Mouse (Mus musculus) neural tube, embryonic 11.5 days (tissue): Measurements from ENCODE around the gene Scn4a. TPM values are rescaled to one million over a fixed set of nuclear protein-coding genes. Genes with fewer than 3 reads are reported as not detected.

ENCODE experiments used
- ATAC-seq: fragments of 200-750 bp; cut with Nextera tagmentation; 2 replicates; pipeline ENCODE4 v1.8.0; 2017; ENCODE audit warnings: moderate number of reproducible peaks, mild to moderate bottlenecking, moderate TSS enrichment, moderate library complexity; ENCODE audit not compliant: insufficient read depth, low FRiP score, low TSS enrichment
- DNase-seq: peaks from one replicate; pipeline ENCODE4 v3.0.0-alpha.2; 2015; ENCODE audit warnings: low spot score
- H3K27ac ChIP-seq: fragments of 300-500 bp; sonication (generic); 2 replicates; pipeline ENCODE4 v1.5.1; 2014; ENCODE audit warnings: low read depth, mild to moderate bottlenecking, low read length
- H3K27me3 ChIP-seq: fragments of 300-500 bp; sonication (generic); 2 replicates; pipeline ENCODE4 v1.6.1; 2014; ENCODE audit warnings: mild to moderate bottlenecking, low read length, mixed read lengths; ENCODE audit not compliant: control insufficient read depth, insufficient read depth
- H3K36me3 ChIP-seq: fragments of 300-500 bp; sonication (generic); 2 replicates; pipeline ENCODE4 v1.6.1; 2014; ENCODE audit warnings: mild to moderate bottlenecking, low read length, moderate library complexity, mixed read lengths; ENCODE audit not compliant: control insufficient read depth, insufficient read depth
- H3K4me1 ChIP-seq: fragments of 300-500 bp; sonication (generic); 2 replicates; pipeline ENCODE4 v1.6.1; 2014; ENCODE audit warnings: low read length, mixed read lengths; ENCODE audit not compliant: control insufficient read depth, insufficient read depth
- H3K4me2 ChIP-seq: fragments of 300-500 bp; sonication (generic); 2 replicates; pipeline ENCODE4 v1.6.1; 2014; ENCODE audit warnings: low read depth, mild to moderate bottlenecking, moderate library complexity
- H3K4me3 ChIP-seq: fragments of 300-500 bp; sonication (generic); 2 replicates; pipeline ENCODE4 v1.5.1; 2014; ENCODE audit warnings: low read depth, low read length
- H3K9ac ChIP-seq: fragments of 300-500 bp; sonication (generic); 2 replicates; pipeline ENCODE4 v1.6.1; 2014; ENCODE audit warnings: mild to moderate bottlenecking, low read length
- H3K9me3 ChIP-seq: fragments of 300-500 bp; sonication (generic); 2 replicates; pipeline ENCODE4 v1.6.1; 2016; ENCODE audit warnings: low read length; ENCODE audit not compliant: control insufficient read depth
- WGBS: fragments of 180-500 bp; shearing (Covaris S2); extraction: QIAGEN DNeasy Blood & Tissue Kit; methylation state at CpG from one replicate; pipeline ENCODE4 v1.1.7; 2014; 5-methylcytosine and 5-hydroxymethylcytosine counted together
- polyA plus RNA-seq: library from polyadenylated mRNA; unstranded; fragments of >200 nt; fragmentation: Nextera tagmentation; extraction: Ambion mirVana; gene quantifications from 2 replicates; pipeline ENCODE4 v1.2.1, GENCODE M21; 2014

Gene Scn4a
- polyA plus RNA-seq, 1 experiment from 2014 or later = 0.04 TPM

GRCm38 (mm10) chr11:106387791-106388216, 34.7 kb upstream of the Scn4a start, which contains the start of gene Icam2:
Icam2 (minus strand) TSS chr11:106388075.
- Histone ChIP-seq H3K27me3 (no peaks in the 10 kb centered on the region), H3K4me2 (no peak within 1 kb of the TSS), H3K4me1 (no peaks in the 10 kb centered on the region), H3K4me3 (no peak within 1 kb of the TSS), H3K9ac (no peak within 1 kb of the TSS), H3K27ac (no peak within 1 kb of the TSS), H3K9me3 (no peaks in the 10 kb centered on the region), H3K36me3 (no peaks in the 10 kb centered on the region)
- DNase-seq = no peak
- WGBS = 88% methylated on average over 6 of the region's 6 CpGs
- no peak for ATAC-seq

GRCm38 (mm10) chr11:106387020-106387419, 33.9 kb upstream of the Scn4a start:
- no peak for DNase-seq
- ATAC-seq = no peak
- Histone ChIP-seq H3K9ac (no peak overlapping the region), H3K9me3 (no peaks in the 10 kb centered on the region), H3K36me3 (no peaks in the 10 kb centered on the region), H3K27ac (no peak overlapping the region), H3K27me3 (no peaks in the 10 kb centered on the region), H3K4me1 (no peaks in the 10 kb centered on the region), H3K4me3 (no peak overlapping the region), H3K4me2 (no peak overlapping the region)
- WGBS = 80% methylated on average over 6 of the region's 6 CpGs

- WGBS = 86% methylated on average over 3 of the region's 3 CpGs
- H3K36me3 ChIP-seq = no peaks in the 10 kb centered on the region
- ATAC-seq (no peak), DNase-seq (no peak)
- H3K9me3 ChIP-seq = no peaks in the 10 kb centered on the region
- H3K4me1 ChIP-seq = no peaks in the 10 kb centered on the region
- no peak overlapping the region for H3K27ac ChIP-seq
- H3K4me3 ChIP-seq = no peak overlapping the region
- H3K27me3 ChIP-seq = no peaks in the 10 kb centered on the region
- no peak overlapping the region for H3K4me2 ChIP-seq
- H3K9ac ChIP-seq = no peak overlapping the region
These were observed 33.3 kb upstream of the Scn4a start for GRCm38 (mm10) chr11:106386409-106386808.

GRCm38 (mm10) chr11:106383051-106383790, 30.1 kb upstream of the Scn4a start:
- no peak overlapping the region for H3K9ac ChIP-seq
- H3K9me3 ChIP-seq = no peaks in the 10 kb centered on the region
- H3K27me3 ChIP-seq = no peaks in the 10 kb centered on the region
- no peak overlapping the region for H3K27ac ChIP-seq
- DNase-seq (no peak), ATAC-seq (no peak)
- no peak overlapping the region for H3K4me3 ChIP-seq
- no peaks in the 10 kb centered on the region for H3K4me1 ChIP-seq
- 83% methylated on average over 6 of the region's 6 CpGs for WGBS
- H3K4me2 ChIP-seq = no peak overlapping the region
- H3K36me3 ChIP-seq = no peaks in the 10 kb centered on the region

- H3K27me3 ChIP-seq = no peaks in the 10 kb centered on the region
- WGBS = 90% methylated on average over 5 of the region's 5 CpGs
- no peaks in the 10 kb centered on the region for H3K4me1 ChIP-seq
- H3K9me3 ChIP-seq = no peaks in the 10 kb centered on the region
- no peak overlapping the region for H3K9ac ChIP-seq
- no peak for ATAC-seq
- H3K36me3 ChIP-seq = no peaks in the 10 kb centered on the region
- H3K27ac ChIP-seq = no peak overlapping the region
- no peak for DNase-seq
- H3K4me2 ChIP-seq = no peak overlapping the region
- no peak overlapping the region for H3K4me3 ChIP-seq
These were observed 29.3 kb upstream of the Scn4a start for GRCm38 (mm10) chr11:106382424-106382823.

- ATAC-seq (no peak), DNase-seq (no peak)
- H3K9me3 ChIP-seq = no peaks in the 10 kb centered on the region
- H3K36me3 ChIP-seq = no peaks in the 10 kb centered on the region
- H3K4me2 ChIP-seq = no peak overlapping the region
- no peak overlapping the region for H3K27ac ChIP-seq
- 91% methylated on average over 7 of the region's 7 CpGs for WGBS
- H3K27me3 ChIP-seq = no peaks in the 10 kb centered on the region
- no peak overlapping the region for H3K4me3 ChIP-seq
- no peaks in the 10 kb centered on the region for H3K4me1 ChIP-seq
- no peak overlapping the region for H3K9ac ChIP-seq
These were observed 28.8 kb upstream of the Scn4a start for GRCm38 (mm10) chr11:106381883-106382282.

GRCm38 (mm10) chr11:106381011-106381410, 27.9 kb upstream of the Scn4a start:
- no peak overlapping the region for H3K4me2 ChIP-seq
- WGBS = 84% methylated on average over 11 of the region's 11 CpGs
- ATAC-seq = no peak

GRCm38 (mm10) chr11:106374979-106375378, 21.9 kb upstream of the Scn4a start:
- 80% methylated on average over 5 of the region's 5 CpGs for WGBS
- H3K9ac ChIP-seq = no peak overlapping the region
- H3K27ac ChIP-seq = no peak overlapping the region

More at GRCm38 (mm10) chr11:106381011-106381410, 27.9 kb upstream of the Scn4a start:
- no peak overlapping the region for H3K27ac ChIP-seq
- no peak overlapping the region for H3K9ac ChIP-seq
- no peaks in the 10 kb centered on the region for H3K9me3 ChIP-seq
- no peak overlapping the region for H3K4me3 ChIP-seq
- no peak for DNase-seq
- no peaks in the 10 kb centered on the region for H3K4me1 ChIP-seq
- no peaks in the 10 kb centered on the region for H3K27me3 ChIP-seq
- H3K36me3 ChIP-seq = no peaks in the 10 kb centered on the region

GRCm38 (mm10) chr11:106374559-106374958, 21.5 kb upstream of the Scn4a start:
- no peak overlapping the region for H3K27ac ChIP-seq
- no peak overlapping the region for H3K4me2 ChIP-seq
- no peaks in the 10 kb centered on the region for H3K9me3 ChIP-seq
- DNase-seq (no peak), ATAC-seq (no peak)
- H3K9ac ChIP-seq = no peak overlapping the region
- no peaks in the 10 kb centered on the region for H3K4me1 ChIP-seq
- H3K27me3 ChIP-seq = no peaks in the 10 kb centered on the region
- no peak overlapping the region for H3K4me3 ChIP-seq
- no peaks in the 10 kb centered on the region for H3K36me3 ChIP-seq
- WGBS = 60% methylated on average over 9 of the region's 9 CpGs

More at GRCm38 (mm10) chr11:106374979-106375378, 21.9 kb upstream of the Scn4a start:
- no peaks in the 10 kb centered on the region for H3K4me1 ChIP-seq
- no peak overlapping the region for H3K4me2 ChIP-seq
- DNase-seq (peak; percentile 4), ATAC-seq (no peak)
- no peaks in the 10 kb centered on the region for H3K27me3 ChIP-seq
- no peaks in the 10 kb centered on the region for H3K9me3 ChIP-seq
- H3K36me3 ChIP-seq = no peaks in the 10 kb centered on the region
- H3K4me3 ChIP-seq = no peak overlapping the region
